Mouse (Mus musculus) hindlimb bud, embryonic 11.5 days (tissue): Measurements from ENCODE around the gene Pgm1.

Experiments used
- DNase-seq: peaks from one replicate; pipeline ENCODE4 v3.0.0-alpha.2; 2012; ENCODE audit warnings: low read depth, low spot score; ENCODE audit errors: extremely low spot score

Pgm1 gene

DNA sequence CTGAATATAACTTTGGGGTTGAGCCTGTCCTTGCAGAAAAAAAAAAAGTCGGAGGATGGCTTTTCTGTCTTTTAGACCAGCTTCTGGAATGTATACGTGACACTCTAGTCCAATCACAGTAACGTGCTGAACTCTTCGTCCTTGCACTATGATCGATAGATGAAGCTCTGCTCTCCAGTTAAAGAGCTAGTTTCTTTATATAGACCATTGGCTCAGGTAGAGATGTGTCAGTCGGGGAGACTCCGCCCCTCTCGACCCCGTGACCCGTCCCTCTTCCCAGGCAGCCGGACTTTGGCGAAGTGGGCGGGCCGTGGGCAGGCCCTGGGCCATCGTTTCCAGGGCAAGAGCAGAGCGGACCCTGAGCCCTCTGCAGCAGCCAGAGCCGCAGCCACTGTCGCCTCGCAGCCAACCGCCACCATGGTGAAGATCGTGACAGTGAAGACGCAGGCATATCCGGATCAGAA lies at the start of gene Pgm1:
Gene Pgm1, plus strand, starts transcription at position 266 of the 464 bp plus-strand sequence.
- peak; percentile 8 for DNase-seq

GRCm38 (mm10) chr4:99881882-99882281 lies 47.3 kb upstream of the Pgm1 start:
- no peak for DNase-seq

DNA sequence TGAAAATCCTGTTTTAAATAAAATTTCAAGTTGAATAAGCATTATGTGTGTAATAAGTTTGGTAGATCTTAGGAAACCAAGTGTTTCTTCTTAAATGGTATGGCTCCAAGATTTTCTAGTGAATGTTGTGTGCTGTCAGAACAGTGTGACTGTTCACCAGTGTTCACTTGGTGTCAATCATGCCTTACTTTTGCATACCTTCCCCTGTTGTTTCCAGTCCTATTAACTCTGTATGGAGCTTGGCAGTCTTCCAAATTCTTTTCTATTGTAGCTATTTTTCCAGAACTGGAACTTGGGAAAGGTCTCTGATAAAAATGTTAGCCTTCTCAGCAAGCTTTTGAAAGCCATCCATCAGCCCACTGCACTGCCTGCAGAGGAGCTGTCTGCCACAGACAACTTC lies 46.8 kb upstream of the Pgm1 start:
- DNase-seq = no peak

GRCm38 (mm10) chr4:99913894-99914451 lies 15.2 kb upstream of the Pgm1 start:
- DNase-seq = peak; percentile 28

DNA sequence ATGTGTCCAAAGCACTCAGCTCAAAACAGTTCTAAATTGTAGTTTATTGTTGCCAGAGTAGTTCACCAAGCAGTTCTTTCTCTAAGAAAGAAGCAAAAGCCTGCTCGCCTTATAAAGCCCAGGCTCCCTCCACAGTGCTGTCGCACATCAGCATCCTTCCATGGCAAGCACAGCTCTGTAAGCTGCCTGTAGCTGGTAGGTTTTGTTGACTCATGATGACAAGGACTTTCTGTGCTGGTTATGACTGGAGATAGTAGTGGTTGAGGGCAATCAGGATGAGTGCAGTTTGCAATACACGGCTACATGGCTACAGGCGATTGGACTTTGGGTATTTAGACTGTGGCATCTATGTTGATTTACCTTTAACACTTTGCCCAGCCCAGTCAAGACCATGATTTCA lies 2.8 kb upstream of the Pgm1 start:
- no peak for DNase-seq

GRCm38 (mm10) chr4:99928521-99928920 lies 693 bp upstream of the Pgm1 start:
- no peak for DNase-seq

DNA sequence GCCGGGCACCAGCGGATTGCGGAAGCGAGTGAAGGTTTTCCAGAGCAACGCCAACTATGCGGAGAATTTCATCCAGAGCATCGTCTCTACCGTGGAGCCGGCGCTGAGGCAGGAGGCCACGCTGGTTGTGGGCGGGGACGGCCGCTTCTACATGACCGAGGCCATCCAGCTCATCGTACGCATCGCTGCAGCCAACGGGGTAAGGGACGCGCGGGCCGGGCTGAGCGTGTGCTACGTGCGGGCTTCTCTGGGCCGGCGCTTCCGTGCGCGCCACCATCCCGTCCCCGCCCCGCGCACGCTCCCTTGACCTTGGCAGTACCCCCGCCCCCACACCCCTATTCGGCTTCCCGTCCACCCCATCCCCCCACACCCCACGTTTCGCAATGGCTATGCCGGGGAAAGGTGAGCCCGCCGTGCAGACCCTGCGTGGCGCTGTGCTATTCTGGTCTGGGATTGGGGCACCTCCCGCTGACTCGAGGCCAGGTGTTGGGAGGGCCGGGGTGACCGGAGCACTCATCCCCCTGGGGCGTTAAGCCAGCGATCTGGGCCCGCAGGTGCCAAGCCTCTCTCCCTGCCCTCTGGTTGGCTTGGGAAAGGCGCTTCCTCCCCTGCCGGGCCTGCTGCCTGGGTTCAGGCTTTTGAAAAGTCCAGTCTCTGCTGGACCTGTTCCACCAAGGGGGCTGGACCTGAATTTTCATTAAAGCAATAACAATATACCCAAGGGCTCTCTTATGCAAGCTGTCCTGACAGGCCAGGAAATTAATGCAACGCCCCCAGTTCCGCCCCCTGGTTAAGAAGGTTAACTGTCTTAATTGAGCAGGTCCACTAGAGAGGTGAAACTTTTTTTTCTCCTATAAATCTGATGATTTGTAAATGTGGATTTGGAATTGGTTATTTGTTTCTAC lies 651 bp downstream of the Pgm1 start, which contains the start of gene Itgb3bp:
Gene Itgb3bp, minus strand, starts transcription at position 201 of the 905 bp plus-strand sequence.
- DNase-seq = no peak

DNA sequence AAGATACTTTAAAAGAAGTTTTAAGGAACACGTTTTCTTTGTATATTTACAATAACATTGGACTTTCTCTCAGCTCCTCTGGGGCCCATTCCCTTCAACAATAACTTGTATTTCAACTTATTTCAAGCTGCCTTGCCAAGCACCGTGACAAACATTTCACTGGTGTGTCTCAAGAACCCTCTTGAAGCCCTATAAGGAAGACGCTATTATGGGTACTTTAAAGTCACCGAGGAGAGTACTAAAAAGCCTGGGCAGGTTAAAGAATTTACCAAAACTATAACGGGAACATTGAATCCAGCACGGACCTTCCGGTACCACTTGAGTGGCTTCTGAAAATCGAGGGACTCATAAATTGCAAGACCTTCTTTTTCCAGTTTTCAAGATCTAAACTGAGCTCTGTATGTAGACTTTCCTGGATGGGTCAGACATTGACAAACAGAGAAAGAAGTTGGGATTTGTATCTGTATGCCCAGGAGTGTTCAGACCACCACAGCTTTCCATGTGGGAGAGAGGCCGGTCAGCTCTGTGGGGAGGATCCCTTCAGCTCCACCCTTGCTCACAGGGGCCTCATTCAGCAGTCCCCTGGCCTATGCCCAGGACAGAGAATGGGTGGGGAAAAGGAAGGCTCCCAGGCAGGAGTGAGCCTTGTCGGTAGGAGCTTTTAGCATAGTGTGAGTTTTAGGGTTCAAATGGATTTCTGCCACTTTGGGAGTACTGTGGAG lies 1.5 kb downstream of the Pgm1 start:
- DNase-seq = no peak

GRCm38 (mm10) chr4:99931240-99931580 lies 2.0 kb downstream of the Pgm1 start:
- DNase-seq = no peak

- no peak for DNase-seq
Measured at GRCm38 (mm10) chr4:99931807-99932206, 2.6 kb downstream of the Pgm1 start.

DNA sequence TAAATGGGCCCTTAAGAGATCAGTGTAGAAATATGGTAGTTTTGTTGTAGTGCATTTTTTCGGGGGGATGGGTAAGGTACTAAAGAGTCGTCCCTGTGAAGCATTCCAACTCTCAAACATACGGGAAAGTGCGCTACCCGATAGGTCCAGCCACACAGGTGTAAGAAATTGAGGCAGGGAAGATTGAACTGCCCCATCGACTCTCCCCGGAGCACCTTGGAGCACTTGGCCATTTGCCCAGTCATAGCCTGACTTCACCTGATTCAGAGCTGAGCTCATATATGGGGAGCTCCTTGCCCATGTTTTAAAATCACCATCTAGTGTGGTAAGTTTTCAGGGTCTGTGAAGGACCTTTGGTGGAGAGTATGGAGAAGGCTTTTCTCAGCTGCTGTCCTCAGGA lies 5.6 kb downstream of the Pgm1 start:
- no peak for DNase-seq

- no peak for DNase-seq
Measured at GRCm38 (mm10) chr4:99936278-99936677, 7.1 kb downstream of the Pgm1 start.

DNA sequence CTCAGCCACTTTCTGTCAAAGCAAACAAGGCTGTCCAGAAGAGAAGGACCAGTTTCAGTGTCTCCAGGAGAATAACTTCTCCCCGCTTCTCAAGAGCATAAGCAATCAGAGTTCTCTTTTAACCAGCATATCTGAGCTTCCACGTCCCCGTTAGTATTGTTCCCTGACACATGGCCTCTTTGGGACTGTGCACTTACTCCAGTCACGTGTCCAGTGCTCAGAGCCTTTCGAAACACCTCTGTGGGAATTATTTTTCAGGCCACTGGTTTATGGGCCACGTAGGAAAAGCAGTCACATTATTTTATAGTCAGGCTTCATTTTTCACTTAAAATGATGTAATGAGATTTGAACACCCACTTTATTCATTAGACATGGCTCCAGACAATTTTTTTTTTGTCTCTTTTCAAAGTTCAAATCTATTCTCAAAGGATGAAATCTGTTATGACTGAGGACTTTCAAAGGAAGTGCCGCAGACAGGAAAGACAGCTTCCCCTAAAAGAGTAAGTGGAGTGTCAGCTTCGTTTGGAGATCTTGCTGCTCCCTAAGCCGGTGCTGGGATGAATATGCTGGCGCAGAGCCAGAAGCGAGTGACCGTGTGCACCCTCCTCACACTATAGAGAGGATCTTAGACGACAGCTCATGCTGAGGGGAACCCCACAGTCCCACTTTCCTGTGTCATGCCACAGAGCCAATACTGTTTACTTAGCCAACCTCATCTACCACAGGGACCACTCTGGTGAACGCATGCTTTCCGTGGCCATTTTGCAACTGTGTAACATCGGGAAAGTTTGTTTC lies 10.7 kb downstream of the Pgm1 start:
- DNase-seq = no peak

- DNase-seq = no peak
Measured at GRCm38 (mm10) chr4:99941655-99942414, 12.6 kb downstream of the Pgm1 start.

GRCm38 (mm10) chr4:99944606-99945005 lies 15.4 kb downstream of the Pgm1 start:
- DNase-seq = no peak

DNA sequence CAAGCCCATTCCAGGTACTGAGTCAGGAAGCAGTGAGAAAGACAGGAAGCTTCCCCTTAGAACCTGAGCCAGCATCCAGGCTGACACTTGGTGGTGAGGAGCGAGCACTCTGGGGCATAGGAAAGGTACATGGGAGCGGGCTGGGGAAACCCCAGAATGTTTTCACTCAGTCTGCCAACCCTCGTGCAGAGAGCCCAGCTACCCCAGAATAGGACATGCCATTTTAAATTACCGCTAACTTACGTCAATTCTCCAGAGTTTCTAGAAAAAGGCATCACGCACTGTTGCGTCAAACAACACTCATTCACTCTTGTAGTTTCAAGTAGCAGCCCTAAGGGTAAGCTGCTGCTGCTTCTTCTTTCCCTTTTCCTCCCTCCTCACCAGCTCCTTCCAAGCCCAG lies 15.8 kb downstream of the Pgm1 start:
- no peak for DNase-seq

DNA sequence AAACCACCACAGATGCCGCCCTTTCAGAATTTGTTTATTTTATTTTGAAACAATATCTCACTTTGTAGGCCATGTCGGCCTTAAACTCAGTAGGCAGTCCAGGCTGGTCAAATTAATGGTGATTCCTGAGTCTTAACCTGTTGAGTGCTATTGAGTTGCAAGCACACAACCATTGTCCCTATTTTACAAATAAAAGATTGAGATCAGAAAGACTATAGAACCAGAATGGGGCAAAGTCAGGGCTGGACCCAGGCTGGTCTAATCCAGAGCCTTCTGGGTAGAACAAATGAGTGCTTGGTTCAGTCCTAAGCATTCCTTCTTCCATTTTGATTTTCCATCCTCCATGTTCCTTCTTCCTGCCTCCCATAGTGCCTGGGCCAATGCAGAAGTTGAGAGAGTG lies 17.3 kb downstream of the Pgm1 start:
- DNase-seq = no peak

GRCm38 (mm10) chr4:99947192-99947591 lies 18.0 kb downstream of the Pgm1 start:
- no peak for DNase-seq

DNA sequence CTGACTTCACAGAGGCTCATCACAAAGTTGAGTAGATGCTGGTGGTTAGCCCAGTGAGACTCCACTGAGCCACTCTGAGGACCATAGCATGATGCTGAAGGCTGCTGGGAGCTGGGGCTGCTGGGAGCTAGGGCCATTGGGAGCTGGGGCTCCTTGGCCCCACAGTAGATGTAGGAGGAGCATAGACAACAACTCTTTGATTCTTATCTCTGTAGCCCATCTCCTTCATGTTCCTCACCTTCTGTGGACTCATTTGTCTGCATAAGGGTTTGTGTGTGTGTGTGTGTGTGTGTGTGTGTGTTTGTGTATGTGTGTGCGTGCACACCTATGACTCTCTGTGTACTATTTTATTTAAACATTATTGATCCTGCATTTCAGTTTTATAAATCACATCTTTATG lies 18.7 kb downstream of the Pgm1 start:
- DNase-seq = no peak

- no peak for DNase-seq
Measured at GRCm38 (mm10) chr4:99953904-99954303, 24.7 kb downstream of the Pgm1 start.
